Mouse (Mus musculus): ENCODE results near the gene Slc6a17. TPM values are rescaled to one million over a fixed set of nuclear protein-coding genes. Genes with fewer than 3 reads are reported as not detected.
A peak's percentile ranks its signal among the peaks of the same experiment; 100 is the strongest.

Gene Slc6a17
- polyA plus RNA-seq (2014; fragmentation: Nextera tagmentation; extraction: Ambion mirVana): 3.1 and 4.3 TPM in 2 replicates

DNA sequence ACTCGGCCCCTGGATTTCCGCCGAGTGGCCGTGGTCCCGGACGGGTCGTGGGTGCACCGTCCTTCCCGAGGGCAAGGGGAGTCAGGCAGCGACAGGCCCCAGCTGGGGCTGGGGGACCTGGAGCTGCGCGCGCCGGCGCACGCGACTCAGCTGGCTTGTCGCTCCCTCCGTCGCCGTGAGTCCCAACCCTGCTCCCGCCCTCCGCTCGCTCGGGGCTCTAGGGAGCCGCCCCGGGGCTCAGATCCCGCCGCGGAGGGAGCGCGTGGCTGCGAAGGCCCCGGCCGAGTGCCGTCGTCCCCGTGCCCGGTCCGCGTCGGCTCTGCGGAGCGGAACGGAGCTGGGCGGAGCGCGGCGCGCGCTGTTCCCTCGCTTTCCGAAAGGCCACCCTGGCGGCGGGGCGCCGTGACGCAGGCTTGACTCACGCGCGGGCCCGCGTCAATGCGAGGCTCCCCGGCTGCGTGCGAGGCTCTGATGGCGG, at the start of gene Slc6a17:
Slc6a17 (minus strand) TSS at position 388 of the 478 bp plus-strand sequence.
- DNase-seq (ENCODE audit: low spot score) (peak; percentile 75), ATAC-seq (ENCODE audit: insufficient number of reproducible peaks, low FRiP score, low TSS enrichment, low read depth) (peak; percentile 72)
- Histone ChIP-seq H3K27ac (replicated peaks; ENCODE audit: low read depth, low read length) (no peak within 1 kb of the TSS), H3K4me3 (ENCODE audit: low read depth, low read length) (peak within 1 kb of the TSS; percentile 42), H3K27me3 (ENCODE audit: control insufficient read depth, insufficient read depth, low read length) (peaks cover 16% of the 10 kb centered on the region), H3K4me2 (ENCODE audit: low read depth, severe bottlenecking) (peak within 1 kb of the TSS; percentile 95), H3K9ac (ENCODE audit: low read length) (peak within 1 kb of the TSS; percentile 41), H3K36me3 (ENCODE audit: control insufficient read depth, insufficient read depth, low read length) (no peaks in the 10 kb centered on the region), H3K9me3 (ENCODE audit: control insufficient read depth, low read length) (no peaks in the 10 kb centered on the region), H3K4me1 (ENCODE audit: control insufficient read depth, insufficient read depth, low read length) (peaks cover 9% of the 10 kb centered on the region)
- WGBS: under 1% methylated on average over 58 of the region's 68 CpGs

DNA sequence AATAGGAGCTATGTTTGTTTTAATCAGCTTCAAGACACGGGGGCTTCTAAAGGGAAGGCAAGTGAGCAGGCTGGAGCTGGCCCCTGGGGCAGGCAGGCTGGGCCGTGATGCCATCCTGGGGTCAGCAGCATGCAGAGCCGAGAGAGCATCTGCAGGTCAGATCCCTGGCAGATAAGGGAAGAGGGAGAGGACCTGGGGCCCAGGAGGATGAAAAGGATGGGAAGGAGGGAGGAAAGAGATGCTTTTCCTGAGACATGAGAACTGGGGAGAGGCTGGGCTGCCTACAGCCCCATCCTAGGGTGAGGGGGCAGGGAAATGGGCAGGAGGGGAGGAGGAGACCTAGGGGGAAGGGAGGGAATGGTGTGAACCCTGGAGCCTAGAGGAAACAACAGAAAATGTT, 47.5 kb upstream of the Slc6a17 start:
- no peak overlapping the region for H3K4me3 ChIP-seq (ENCODE audit: low read depth, low read length)
- DNase-seq (ENCODE audit: low spot score) (no peak), ATAC-seq (ENCODE audit: insufficient number of reproducible peaks, low FRiP score, low TSS enrichment, low read depth) (no peak)
- peaks cover 16% of the 10 kb centered on the region for H3K4me1 ChIP-seq (ENCODE audit: control insufficient read depth, insufficient read depth, low read length)
- H3K36me3 ChIP-seq (ENCODE audit: control insufficient read depth, insufficient read depth, low read length): no peaks in the 10 kb centered on the region
- H3K9me3 ChIP-seq (ENCODE audit: control insufficient read depth, low read length): no peaks in the 10 kb centered on the region
- no peak overlapping the region for H3K9ac ChIP-seq (ENCODE audit: low read length)
- no peak overlapping the region for H3K4me2 ChIP-seq (ENCODE audit: low read depth, severe bottlenecking)
- 0 out of 2 replicates have a peak, but pooled peaks cover 3% of the 10 kb centered on the region for H3K27me3 ChIP-seq (ENCODE audit: control insufficient read depth, insufficient read depth, low read length)
- WGBS: 18% methylated on average over 3 of the region's 3 CpGs
- no peak overlapping the region for H3K27ac ChIP-seq (replicated peaks; ENCODE audit: low read depth, low read length)

DNA sequence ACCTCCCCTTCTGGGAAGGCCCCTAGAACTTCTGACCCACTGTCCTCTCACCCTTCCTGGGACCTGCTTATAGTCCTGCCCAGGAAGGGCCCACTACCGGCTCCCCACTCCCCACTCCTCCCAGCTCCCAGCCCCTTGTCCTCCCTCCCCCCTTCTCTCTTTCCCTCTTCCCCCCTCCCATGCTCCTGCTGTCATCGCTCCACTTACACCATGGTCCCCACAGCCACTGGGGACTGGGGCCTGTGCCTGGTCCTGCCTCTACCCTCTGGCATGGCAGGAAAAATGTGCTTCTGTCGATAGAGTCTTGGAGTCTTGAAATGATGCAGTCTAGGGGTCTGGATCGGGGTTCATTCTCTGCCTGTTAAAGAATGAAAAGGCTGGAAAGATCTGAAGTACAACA, 46.1 kb upstream of the Slc6a17 start:
- Histone ChIP-seq H3K4me1 (ENCODE audit: control insufficient read depth, insufficient read depth, low read length) (peaks cover 15% of the 10 kb centered on the region), H3K36me3 (ENCODE audit: control insufficient read depth, insufficient read depth, low read length) (no peaks in the 10 kb centered on the region), H3K4me3 (ENCODE audit: low read depth, low read length) (no peak overlapping the region), H3K9ac (ENCODE audit: low read length) (no peak overlapping the region), H3K9me3 (ENCODE audit: control insufficient read depth, low read length) (no peaks in the 10 kb centered on the region), H3K27me3 (ENCODE audit: control insufficient read depth, insufficient read depth, low read length) (no peaks in the 10 kb centered on the region), H3K27ac (replicated peaks; ENCODE audit: low read depth, low read length) (no peak overlapping the region), H3K4me2 (ENCODE audit: low read depth, severe bottlenecking) (no peak overlapping the region)
- ATAC-seq (ENCODE audit: insufficient number of reproducible peaks, low FRiP score, low TSS enrichment, low read depth) (peak; percentile 67; the same call in 1 of the 2 replicates), DNase-seq (ENCODE audit: low spot score) (peak; percentile 67)
- WGBS: 21% methylated on average over 4 of the region's 4 CpGs

GRCm38 (mm10) chr3:107562591-107562990, 44.8 kb upstream of the Slc6a17 start:
- no peak overlapping the region for H3K4me3 ChIP-seq (ENCODE audit: low read depth, low read length)
- no peak for DNase-seq (ENCODE audit: low spot score)
- H3K4me2 ChIP-seq (ENCODE audit: low read depth, severe bottlenecking): no peak overlapping the region
- H3K9ac ChIP-seq (ENCODE audit: low read length): no peak overlapping the region
- no peaks in the 10 kb centered on the region for H3K36me3 ChIP-seq (ENCODE audit: control insufficient read depth, insufficient read depth, low read length)
- WGBS: 39% methylated on average over 4 of the region's 4 CpGs
- H3K27ac ChIP-seq (replicated peaks; ENCODE audit: low read depth, low read length): no peak overlapping the region
- peaks cover 13% of the 10 kb centered on the region for H3K4me1 ChIP-seq (ENCODE audit: control insufficient read depth, insufficient read depth, low read length)
- ATAC-seq (ENCODE audit: insufficient number of reproducible peaks, low FRiP score, low TSS enrichment, low read depth): no peak
- no peaks in the 10 kb centered on the region for H3K27me3 ChIP-seq (ENCODE audit: control insufficient read depth, insufficient read depth, low read length)
- H3K9me3 ChIP-seq (ENCODE audit: control insufficient read depth, low read length): no peaks in the 10 kb centered on the region

DNA sequence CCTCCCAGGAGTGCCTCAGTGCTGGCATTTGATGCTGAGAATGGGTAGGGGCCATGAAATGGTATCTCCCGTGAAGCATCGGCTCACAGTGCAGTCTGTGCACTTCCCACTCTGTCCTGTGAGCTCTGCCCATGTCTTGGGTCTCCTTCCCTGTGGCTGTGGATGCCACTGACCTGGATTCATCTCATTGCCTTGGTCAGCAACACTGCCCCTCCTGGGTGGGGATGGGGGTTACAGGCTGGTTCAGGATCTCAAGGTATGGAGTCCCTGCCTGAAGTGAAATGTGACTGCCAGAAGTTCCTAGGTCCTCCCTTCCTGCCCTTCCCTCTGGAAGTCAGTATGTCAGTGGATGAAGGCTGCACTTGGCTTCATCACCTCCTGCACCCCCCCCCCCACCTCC, 44.3 kb upstream of the Slc6a17 start:
- Histone ChIP-seq H3K4me3 (ENCODE audit: low read depth, low read length) (no peak overlapping the region), H3K9me3 (ENCODE audit: control insufficient read depth, low read length) (no peaks in the 10 kb centered on the region), H3K27me3 (ENCODE audit: control insufficient read depth, insufficient read depth, low read length) (no peaks in the 10 kb centered on the region), H3K4me1 (ENCODE audit: control insufficient read depth, insufficient read depth, low read length) (peaks cover 13% of the 10 kb centered on the region), H3K9ac (ENCODE audit: low read length) (no peak overlapping the region), H3K36me3 (ENCODE audit: control insufficient read depth, insufficient read depth, low read length) (no peaks in the 10 kb centered on the region), H3K4me2 (ENCODE audit: low read depth, severe bottlenecking) (no peak overlapping the region), H3K27ac (replicated peaks; ENCODE audit: low read depth, low read length) (no peak overlapping the region)
- 30% methylated on average over 2 of the region's 2 CpGs for WGBS
- DNase-seq (ENCODE audit: low spot score) (no peak), ATAC-seq (ENCODE audit: insufficient number of reproducible peaks, low FRiP score, low TSS enrichment, low read depth) (no peak)

- Histone ChIP-seq H3K4me1 (ENCODE audit: control insufficient read depth, insufficient read depth, low read length) (peaks cover 13% of the 10 kb centered on the region), H3K4me3 (ENCODE audit: low read depth, low read length) (no peak overlapping the region), H3K9me3 (ENCODE audit: control insufficient read depth, low read length) (no peaks in the 10 kb centered on the region), H3K4me2 (ENCODE audit: low read depth, severe bottlenecking) (no peak overlapping the region), H3K27me3 (ENCODE audit: control insufficient read depth, insufficient read depth, low read length) (no peaks in the 10 kb centered on the region), H3K36me3 (ENCODE audit: control insufficient read depth, insufficient read depth, low read length) (no peaks in the 10 kb centered on the region), H3K27ac (replicated peaks; ENCODE audit: low read depth, low read length) (no peak overlapping the region), H3K9ac (ENCODE audit: low read length) (no peak overlapping the region)
- DNase-seq (ENCODE audit: low spot score) (peak; percentile 82), ATAC-seq (ENCODE audit: insufficient number of reproducible peaks, low FRiP score, low TSS enrichment, low read depth) (peak; percentile 35; the same call in 1 of the 2 replicates)
- 17% methylated on average over 3 of the region's 3 CpGs for WGBS
Measured at GRCm38 (mm10) chr3:107559183-107559582, 41.4 kb upstream of the Slc6a17 start.

GRCm38 (mm10) chr3:107558740-107559139, 40.9 kb upstream of the Slc6a17 start:
- no peak overlapping the region for H3K27ac ChIP-seq (replicated peaks; ENCODE audit: low read depth, low read length)
- no peaks in the 10 kb centered on the region for H3K27me3 ChIP-seq (ENCODE audit: control insufficient read depth, insufficient read depth, low read length)
- H3K9ac ChIP-seq (ENCODE audit: low read length): no peak overlapping the region
- WGBS: 22% methylated on average over 3 of the region's 3 CpGs
- no peak overlapping the region for H3K4me3 ChIP-seq (ENCODE audit: low read depth, low read length)
- DNase-seq (ENCODE audit: low spot score) (no peak), ATAC-seq (ENCODE audit: insufficient number of reproducible peaks, low FRiP score, low TSS enrichment, low read depth) (no peak)
- no peak overlapping the region for H3K4me2 ChIP-seq (ENCODE audit: low read depth, severe bottlenecking)
- no peaks in the 10 kb centered on the region for H3K36me3 ChIP-seq (ENCODE audit: control insufficient read depth, insufficient read depth, low read length)
- peaks cover 10% of the 10 kb centered on the region for H3K4me1 ChIP-seq (ENCODE audit: control insufficient read depth, insufficient read depth, low read length)
- no peaks in the 10 kb centered on the region for H3K9me3 ChIP-seq (ENCODE audit: control insufficient read depth, low read length)

- DNase-seq (ENCODE audit: low spot score) (no peak), ATAC-seq (ENCODE audit: insufficient number of reproducible peaks, low FRiP score, low TSS enrichment, low read depth) (no peak)
- H3K4me2 ChIP-seq (ENCODE audit: low read depth, severe bottlenecking): no peak within 1 kb of the TSS
- no peaks in the 10 kb centered on the region for H3K27me3 ChIP-seq (ENCODE audit: control insufficient read depth, insufficient read depth, low read length)
- H3K27ac ChIP-seq (replicated peaks; ENCODE audit: low read depth, low read length): no peak within 1 kb of the TSS
- no peaks in the 10 kb centered on the region for H3K9me3 ChIP-seq (ENCODE audit: control insufficient read depth, low read length)
- H3K4me1 ChIP-seq (ENCODE audit: control insufficient read depth, insufficient read depth, low read length): 0 out of 2 replicates have a peak, but pooled peaks cover 3% of the 10 kb centered on the region
- no peak within 1 kb of the TSS for H3K9ac ChIP-seq (ENCODE audit: low read length)
- H3K36me3 ChIP-seq (ENCODE audit: control insufficient read depth, insufficient read depth, low read length): no peaks in the 10 kb centered on the region
- WGBS: 80% methylated on average over 2 of the region's 2 CpGs
- no peak within 1 kb of the TSS for H3K4me3 ChIP-seq (ENCODE audit: low read depth, low read length)
Measured at GRCm38 (mm10) chr3:107554842-107555241, 37.0 kb upstream of the Slc6a17 start, which contains the start of gene Ubl4b. Ubl4b (minus strand) TSS chr3:107555073.

All from limb, embryonic 11.5 days (tissue).